In genomic region chr13:103986660-103987059, GRCm38 (mm10) we compare ENCODE assay signal across 10 mouse cellular contexts.
DNase-seq lines count a peak whose midpoint lies in the region; ATAC-seq and TF ChIP-seq lines count a peak whose summit lies in the region.
"Had no signal": no experiment of that assay in that cellular context is flagged by ENCODE, and none has a peak within 500 bp of the region (broad histone marks: within the 10 kb centered on the region; RNA-seq: fewer than 3 reads in every experiment).

No protein-coding gene starts in this region.

- H3K27me3 ChIP-seq in hindbrain, postnatal 0 days (ENCODE audit: insufficient read depth, low read length): no peaks in the 10 kb centered on the region
- no peaks in the 10 kb centered on the region for H3K27me3 ChIP-seq in hindbrain, embryonic 16.5 days (replicated peaks; ENCODE audit: control insufficient read depth, insufficient read depth, low read length)
- H3K27me3 ChIP-seq in embryonic facial prominence, embryonic 14.5 days (replicated peaks; ENCODE audit: control insufficient read depth, insufficient read depth, low read length): no peaks in the 10 kb centered on the region
- H3K27me3 ChIP-seq in limb, embryonic 14.5 days (ENCODE audit: control insufficient read depth, insufficient read depth, low read length): no peaks in the 10 kb centered on the region
- no peaks in the 10 kb centered on the region for H3K27me3 ChIP-seq in midbrain, embryonic 14.5 days (ENCODE audit: control insufficient read depth, insufficient read depth, low read length)
- H3K27me3 ChIP-seq: heart, embryonic 12.5 days; midbrain, embryonic 12.5 days had no signal

- no peak overlapping the region for H3K4me3 ChIP-seq in hindbrain, postnatal 0 days (ENCODE audit: low read length)
- H3K4me3 ChIP-seq in hindbrain, embryonic 16.5 days (ENCODE audit: low read length): no peak overlapping the region
- no peak overlapping the region for H3K4me3 ChIP-seq in embryonic facial prominence, embryonic 14.5 days (ENCODE audit: low read depth, low read length)
- H3K4me3 ChIP-seq in limb, embryonic 14.5 days (replicated peaks; ENCODE audit: low read length): no peak overlapping the region
- no peak overlapping the region for H3K4me3 ChIP-seq in midbrain, embryonic 14.5 days (replicated peaks; ENCODE audit: low read depth, low read length)
- H3K4me3 ChIP-seq: heart, embryonic 12.5 days; midbrain, embryonic 12.5 days had no signal

- no peak overlapping the region for H3K4me2 ChIP-seq in hindbrain, postnatal 0 days (ENCODE audit: low read depth, low read length)
- no peak overlapping the region for H3K4me2 ChIP-seq in hindbrain, embryonic 16.5 days (ENCODE audit: low read length)
- H3K4me2 ChIP-seq in embryonic facial prominence, embryonic 14.5 days (ENCODE audit: low read depth, low read length): no peak overlapping the region
- H3K4me2 ChIP-seq in limb, embryonic 14.5 days (replicated peaks; ENCODE audit: low read depth, low read length, severe bottlenecking): no peak overlapping the region
- no peak overlapping the region for H3K4me2 ChIP-seq in midbrain, embryonic 14.5 days (ENCODE audit: low read length)
- H3K4me2 ChIP-seq: heart, embryonic 12.5 days; midbrain, embryonic 12.5 days had no signal

- H3K36me3 ChIP-seq in hindbrain, postnatal 0 days (ENCODE audit: insufficient read depth, low read length): no peaks in the 10 kb centered on the region
- H3K36me3 ChIP-seq in hindbrain, embryonic 16.5 days (ENCODE audit: control insufficient read depth, insufficient read depth, low read length): peaks cover 7% of the 10 kb centered on the region
- no peaks in the 10 kb centered on the region for H3K36me3 ChIP-seq in embryonic facial prominence, embryonic 14.5 days (ENCODE audit: control insufficient read depth, insufficient read depth, low read length)
- no peaks in the 10 kb centered on the region for H3K36me3 ChIP-seq in limb, embryonic 14.5 days (ENCODE audit: control insufficient read depth, insufficient read depth, low read length)
- no peaks in the 10 kb centered on the region for H3K36me3 ChIP-seq in midbrain, embryonic 14.5 days (ENCODE audit: control insufficient read depth, insufficient read depth, low read length)
- H3K36me3 ChIP-seq: heart, embryonic 12.5 days; midbrain, embryonic 12.5 days had no signal

- no peaks in the 10 kb centered on the region for H3K9me3 ChIP-seq in hindbrain, postnatal 0 days (ENCODE audit: low read length)
- H3K9me3 ChIP-seq in hindbrain, embryonic 16.5 days (ENCODE audit: control insufficient read depth, low read length): peaks cover 6% of the 10 kb centered on the region
- 0 out of 2 replicates have a peak, but pooled peaks cover 5% of the 10 kb centered on the region for H3K9me3 ChIP-seq in embryonic facial prominence, embryonic 14.5 days (ENCODE audit: control insufficient read depth, low read length)
- H3K9me3 ChIP-seq in limb, embryonic 14.5 days (ENCODE audit: control insufficient read depth, low read length): no peaks in the 10 kb centered on the region
- H3K9me3 ChIP-seq in midbrain, embryonic 14.5 days (ENCODE audit: control insufficient read depth, low read length): 0 out of 2 replicates have a peak, but pooled peaks cover 7% of the 10 kb centered on the region

- 57% methylated on average over 4 of the region's 4 CpGs for WGBS in hindbrain, postnatal 0 days
- 68% methylated on average over 4 of the region's 4 CpGs for WGBS in hindbrain, embryonic 16.5 days
- 26% methylated on average over 4 of the region's 4 CpGs for WGBS in embryonic facial prominence, embryonic 14.5 days
- 11% methylated on average over 4 of the region's 4 CpGs for WGBS in limb, embryonic 14.5 days
- 84% methylated on average over 4 of the region's 4 CpGs for WGBS in midbrain, embryonic 14.5 days

- no peak for ATAC-seq in hindbrain, postnatal 0 days
- ATAC-seq in hindbrain, embryonic 16.5 days: no peak
- peak; percentile 81 for ATAC-seq in embryonic facial prominence, embryonic 14.5 days (ENCODE audit: low read depth)
- ATAC-seq in limb, embryonic 14.5 days (ENCODE audit: low FRiP score, low read depth): peak; percentile 73
- no peak for ATAC-seq in midbrain, embryonic 14.5 days (ENCODE audit: low FRiP score, low TSS enrichment)

- no peaks in the 10 kb centered on the region for H3K4me1 ChIP-seq in hindbrain, postnatal 0 days (ENCODE audit: insufficient read depth, low read length)
- no peaks in the 10 kb centered on the region for H3K4me1 ChIP-seq in hindbrain, embryonic 16.5 days (ENCODE audit: control insufficient read depth, insufficient read depth, low read depth, low read length)
- peaks cover 14% of the 10 kb centered on the region for H3K4me1 ChIP-seq in embryonic facial prominence, embryonic 14.5 days (ENCODE audit: control insufficient read depth, insufficient read depth, low read length)
- H3K4me1 ChIP-seq in limb, embryonic 14.5 days (ENCODE audit: control insufficient read depth, insufficient read depth, low read length): peaks cover 19% of the 10 kb centered on the region
- no peaks in the 10 kb centered on the region for H3K4me1 ChIP-seq in midbrain, embryonic 14.5 days (ENCODE audit: control insufficient read depth, insufficient read depth, low read length)
- H3K4me1 ChIP-seq: heart, embryonic 12.5 days; midbrain, embryonic 12.5 days had no signal

- H3K9ac ChIP-seq in hindbrain, postnatal 0 days (replicated peaks; ENCODE audit: low read length): no peak overlapping the region
- no peak overlapping the region for H3K9ac ChIP-seq in hindbrain, embryonic 16.5 days (ENCODE audit: low read depth, low read length)
- H3K9ac ChIP-seq in embryonic facial prominence, embryonic 14.5 days (ENCODE audit: low read depth, low read length): no peak overlapping the region
- no peak overlapping the region for H3K9ac ChIP-seq in limb, embryonic 14.5 days (ENCODE audit: low read depth, low read length, severe bottlenecking)
- H3K9ac ChIP-seq in midbrain, embryonic 14.5 days (replicated peaks; ENCODE audit: low read length): no peak overlapping the region
- H3K9ac ChIP-seq: heart, embryonic 12.5 days; midbrain, embryonic 12.5 days had no signal

- H3K27ac ChIP-seq in hindbrain, postnatal 0 days: no peak overlapping the region
- H3K27ac ChIP-seq in hindbrain, embryonic 16.5 days (ENCODE audit: low read depth, low read length): no peak overlapping the region
- peak overlapping the region; percentile 90 for H3K27ac ChIP-seq in embryonic facial prominence, embryonic 14.5 days (replicated peaks; ENCODE audit: low read depth, low read length)
- H3K27ac ChIP-seq in limb, embryonic 14.5 days (replicated peaks; ENCODE audit: low read depth, low read length): peak overlapping the region; percentile 89
- no peak overlapping the region for H3K27ac ChIP-seq in midbrain, embryonic 14.5 days (replicated peaks; ENCODE audit: low read depth, low read length)
- H3K27ac ChIP-seq: midbrain, embryonic 12.5 days had no signal

- TF ChIP-seq CTCF in hindbrain, postnatal 0 days (IDR thresholded peaks at IDR 0.05; ENCODE audit: low read depth): no peak

- DNase-seq in hindbrain, postnatal 0 days (ENCODE audit: low spot score): peak; percentile 14
- peak; percentile 36 for DNase-seq in Muller cell, postnatal 12 days (ENCODE audit: inconsistent ontology term)
- DNase-seq in embryonic facial prominence, embryonic 14.5 days (ENCODE audit: low spot score): peak; percentile 95
- DNase-seq in limb, embryonic 14.5 days (ENCODE audit: low spot score): peak; percentile 90
- no peak for DNase-seq in adrenal gland, postnatal 10 days
- no peak for DNase-seq in midbrain, embryonic 14.5 days
- DNase-seq: cerebellum, adult 2 months had no signal

- TF ChIP-seq POLR2A in limb, embryonic 14.5 days (IDR thresholded peaks at IDR 0.05; ENCODE audit: borderline replicate concordance, extremely low read depth, insufficient read depth, insufficient read length): no peak

Comparison
In these comparisons a context has a peak if more than half of its experiments do, and no peak if none do; other contexts are left out.
1. ATAC-seq: peak in embryonic facial prominence, embryonic 14.5 days (single experiment) and limb, embryonic 14.5 days (single experiment); none in hindbrain, postnatal 0 days (single experiment), hindbrain, embryonic 16.5 days (single experiment) and midbrain, embryonic 14.5 days (single experiment).
2. DNase-seq: peak in hindbrain, postnatal 0 days (single experiment), Muller cell, postnatal 12 days (single experiment), embryonic facial prominence, embryonic 14.5 days (single experiment) and limb, embryonic 14.5 days (single experiment); none in adrenal gland, postnatal 10 days (single experiment) and midbrain, embryonic 14.5 days (single experiment).
3. H3K27ac ChIP-seq: peak in embryonic facial prominence, embryonic 14.5 days (single experiment) and limb, embryonic 14.5 days (single experiment); none in hindbrain, postnatal 0 days (single experiment), hindbrain, embryonic 16.5 days (single experiment) and midbrain, embryonic 14.5 days (single experiment).